Mouse (Mus musculus): ENCODE data around the gene Zdhhc8.

- no peak for TF ChIP-seq CTCF (IDR thresholded peaks at IDR 0.05; ENCODE audit: low read depth)
- TF ChIP-seq EP300 (IDR thresholded peaks at IDR 0.05; ENCODE audit: low read depth): no peak
These were observed 18.9 kb upstream of the Zdhhc8 start for GRCm38 (mm10) chr16:18253866-18254265.
